Mouse (Mus musculus) G1E (cell line): Measurements from ENCODE around the gene Lgals3.

ENCODE experiments used
- CTCF ChIP-seq: IDR thresholded peaks from 2 replicates; pipeline ENCODE4 v1.5.1; 2012; ENCODE audit warnings: low read depth, low read length, inconsistent platforms, mixed read lengths
- POLR2AphosphoS5 ChIP-seq: IDR thresholded peaks from 2 replicates; pipeline ENCODE4 v1.6.1; 2012; ENCODE audit warnings: low read depth, low read length, inconsistent platforms; ENCODE audit not compliant: insufficient replicate concordance

DNA sequence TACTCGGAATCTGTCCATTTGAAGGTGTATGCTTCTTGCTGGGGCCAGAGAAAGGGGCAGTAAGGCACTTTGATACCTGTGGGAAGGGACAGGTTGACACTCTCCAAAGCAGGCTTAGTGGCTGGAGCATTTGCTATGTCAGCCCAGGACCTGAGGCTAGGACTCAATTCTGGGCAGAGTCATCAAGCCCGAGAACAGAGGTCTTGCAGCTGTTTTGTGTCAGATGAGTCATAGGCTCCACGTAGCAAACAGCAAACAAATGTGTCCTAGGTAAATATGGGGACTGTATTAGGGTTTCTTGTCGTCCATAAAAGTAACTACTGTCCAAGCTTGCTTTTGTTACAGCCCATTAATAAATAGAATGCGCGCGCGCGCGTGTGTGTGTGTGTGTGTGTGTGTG is 15.3 kb upstream of the Lgals3 start:
- no peak for TF ChIP-seq CTCF
- no peak for TF ChIP-seq POLR2AphosphoS5
